Mouse (Mus musculus) C3H10T1/2 (cell line): ENCODE measurements around the gene Fam151b. TPM values are rescaled to one million over a fixed set of nuclear protein-coding genes. Genes with fewer than 3 reads are reported as not detected.

Experiments used
- polyA plus RNA-seq, 2 experiments: library from polyadenylated mRNA; unstranded; fragments of >200 nt; fragmentation: generic; extraction: Trizol; gene quantifications; one replicate each; pipeline ENCODE4 v1.2.1; 2012; ENCODE audit warnings: missing spikeins in 2 of 2

Fam151b gene
- under 1 TPM in 1 of 2 experiments, not detected in 1; 0.44 TPM for polyA plus RNA-seq

DNA sequence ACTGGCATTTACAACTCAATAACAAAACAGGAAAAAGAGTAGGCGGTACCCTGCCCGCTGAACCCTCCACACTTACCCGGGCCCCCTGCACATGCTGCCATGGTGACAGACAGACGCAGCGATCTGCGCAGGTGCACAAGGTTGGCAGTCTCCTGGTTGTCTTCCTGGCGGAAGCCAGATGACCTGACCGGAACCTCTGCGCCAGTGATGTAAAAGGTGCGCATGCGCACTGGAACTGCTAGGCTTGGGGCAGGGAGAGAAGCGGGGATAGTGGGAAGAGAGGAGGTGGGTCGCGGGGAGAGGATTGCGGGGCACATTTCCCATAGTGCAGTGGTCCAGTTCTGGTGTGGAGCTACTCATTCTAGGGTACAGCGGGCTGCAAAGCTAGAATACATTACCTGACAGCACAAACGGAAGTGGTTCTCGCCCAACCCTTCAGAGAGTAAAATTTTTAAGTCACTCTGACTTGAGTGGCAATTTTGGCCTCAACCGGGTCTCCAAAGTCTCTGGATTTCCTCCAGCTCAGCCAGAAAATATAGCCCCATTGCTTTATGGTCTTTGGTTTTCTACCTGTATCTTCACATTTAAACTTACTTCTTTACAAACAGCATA, at the start of gene Fam151b:
Gene Fam151b, minus strand, starts transcription at position 164 of the 612 bp plus-strand sequence.

DNA sequence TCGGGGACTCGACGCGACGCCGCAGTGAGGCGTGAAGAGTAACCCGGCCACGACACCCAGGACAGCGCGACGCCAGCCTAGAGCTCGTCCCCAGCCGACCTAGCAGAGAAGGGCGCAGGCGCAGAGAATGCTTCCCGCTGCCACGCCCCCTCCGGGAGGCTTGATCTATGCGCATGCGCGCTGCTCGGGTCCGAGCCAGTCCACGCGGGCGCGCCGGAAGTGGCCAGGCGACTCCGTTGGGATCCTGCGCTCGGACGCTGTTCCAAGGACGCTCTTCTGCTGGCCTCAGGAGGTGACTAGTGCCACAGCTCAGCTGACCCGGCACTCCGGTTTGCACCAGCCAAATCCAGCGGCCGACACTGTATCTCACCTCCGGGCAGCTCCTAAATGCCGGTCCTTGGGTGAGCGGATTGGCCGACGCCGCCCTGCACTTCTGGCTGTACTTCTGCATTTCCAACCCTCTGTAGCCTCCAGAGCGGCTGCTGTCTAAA, 47.0 kb upstream of the Fam151b start, which contains the start of gene Zfyve16:
Gene Zfyve16, minus strand, starts transcription at position 148 of the 491 bp plus-strand sequence.

DNA sequence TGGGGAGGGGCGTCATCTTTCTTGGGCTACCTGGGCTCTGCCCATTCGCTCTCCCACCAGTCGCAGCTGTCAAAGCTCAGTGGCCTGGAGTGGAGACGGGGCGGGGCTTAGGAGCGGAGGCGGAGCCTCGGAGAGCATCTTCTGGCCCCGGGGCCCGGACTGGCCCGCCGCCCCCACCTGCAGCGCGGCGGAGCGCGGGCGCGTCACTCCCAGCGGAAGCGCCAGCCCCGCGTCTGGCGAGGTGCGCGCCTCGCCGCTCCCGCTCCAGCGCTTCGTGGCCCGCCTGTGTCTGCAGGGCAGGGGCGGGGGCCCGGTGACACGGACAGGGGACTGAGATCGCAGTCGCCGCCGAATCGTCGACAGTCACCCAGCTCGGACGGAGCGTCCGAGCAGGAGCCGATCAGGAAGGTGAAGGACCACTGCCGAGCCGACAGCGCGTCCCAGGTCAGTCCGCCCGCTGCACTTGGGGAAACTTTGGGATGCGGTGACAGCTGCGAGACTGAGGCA, 58.0 kb downstream of the Fam151b start, which contains the start of gene Ankrd34b:
Gene Ankrd34b, plus strand, starts transcription at position 139 of the 507 bp plus-strand sequence.

Other genes with a start within 250 kb of the Fam151b start
- under 1 TPM; 0.06 TPM for gene Gm20379, start 178.0 kb downstream of the Fam151b start, polyA plus RNA-seq
- gene Dhfr, start 129.3 kb downstream of the Fam151b start, polyA plus RNA-seq = 1 to 10 TPM; 2.2 to 3.1 TPM
- gene Msh3, start 129.0 kb downstream of the Fam151b start, polyA plus RNA-seq = 1 to 10 TPM in 1 of 2 experiments, under 1 TPM in 1; 0.70 to 4.9 TPM
- gene Ankrd34b, start 58.1 kb downstream of the Fam151b start, polyA plus RNA-seq = not detected
- 1 to 10 TPM in 1 of 2 experiments, under 1 TPM in 1; 0.14 to 1.9 TPM for gene Zfyve16, start 46.9 kb upstream of the Fam151b start, polyA plus RNA-seq
- gene Spz1, start 92.2 kb upstream of the Fam151b start, polyA plus RNA-seq = not detected
- 1 to 10 TPM in 1 of 2 experiments, under 1 TPM in 1; 0.14 to 7.6 TPM for gene Serinc5, start 127.1 kb upstream of the Fam151b start, polyA plus RNA-seq